Mouse (Mus musculus) retina, adult 2 months (tissue): ENCODE data around the gene Rtn4rl1.

ENCODE experiments used
- DNase-seq: peaks from one replicate; pipeline ENCODE4 v3.0.0-alpha.2; 2012; ENCODE audit warnings: low read depth, low spot score

The Rtn4rl1 gene

GRCm38 (mm10) chr11:75212876-75213275 is 19.3 kb downstream of the Rtn4rl1 start:
- DNase-seq: no peak

DNA sequence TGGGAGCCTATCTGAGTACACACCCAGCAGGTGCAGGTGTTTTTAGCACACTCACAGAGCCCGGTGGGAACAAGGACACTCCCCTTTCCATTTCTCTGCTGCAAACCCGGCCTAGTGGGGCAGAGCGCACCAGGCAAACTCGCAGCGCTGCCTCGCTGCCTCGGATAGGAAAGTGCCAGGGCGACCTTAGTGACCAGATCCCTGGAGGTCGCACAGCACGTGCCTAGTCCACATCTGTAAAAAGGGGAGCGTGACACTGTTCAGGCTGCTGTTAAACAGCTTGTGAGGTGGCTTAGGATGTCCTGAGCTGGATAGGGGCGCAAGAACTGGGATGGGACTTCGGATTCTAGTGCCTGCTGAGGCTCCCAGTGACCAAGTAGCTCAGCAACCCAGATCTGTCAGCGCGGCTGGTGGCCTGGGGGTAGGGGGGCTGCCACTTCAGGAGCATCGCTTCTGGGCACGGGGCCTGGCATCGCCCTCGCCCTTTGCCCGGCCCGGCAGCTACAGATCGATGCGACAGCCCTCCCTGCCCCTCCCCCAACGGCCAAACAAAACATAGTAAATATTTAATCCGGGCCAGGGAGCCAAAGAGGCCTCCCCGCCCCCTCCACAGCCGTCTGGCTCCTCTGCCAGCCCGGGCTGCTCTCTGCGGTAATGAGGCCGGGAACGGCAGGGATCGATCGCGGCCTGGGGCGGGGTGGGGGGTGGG is 19.9 kb downstream of the Rtn4rl1 start:
- no peak for DNase-seq

GRCm38 (mm10) chr11:75214081-75214950 is 20.7 kb downstream of the Rtn4rl1 start:
- no peak for DNase-seq

DNA sequence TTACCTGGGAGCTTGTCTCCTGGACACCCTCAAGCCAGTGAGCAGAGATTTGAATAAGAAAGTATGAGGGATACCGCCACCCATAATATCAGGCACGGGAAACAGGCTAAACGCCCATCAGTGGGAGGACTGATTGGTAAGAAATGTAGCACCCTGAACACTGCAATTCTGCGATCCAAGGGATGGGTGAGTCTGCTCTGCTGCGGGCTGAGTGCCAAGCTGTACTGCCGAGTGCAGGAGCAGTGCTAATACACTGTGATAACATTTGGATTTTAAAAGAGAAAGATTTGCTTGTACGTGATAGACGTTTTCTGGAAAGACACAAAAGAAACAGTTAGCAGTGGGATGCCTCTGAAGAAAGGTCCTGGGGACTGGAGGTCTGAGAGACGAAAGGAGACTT is 26.5 kb downstream of the Rtn4rl1 start:
- DNase-seq: no peak

DNA sequence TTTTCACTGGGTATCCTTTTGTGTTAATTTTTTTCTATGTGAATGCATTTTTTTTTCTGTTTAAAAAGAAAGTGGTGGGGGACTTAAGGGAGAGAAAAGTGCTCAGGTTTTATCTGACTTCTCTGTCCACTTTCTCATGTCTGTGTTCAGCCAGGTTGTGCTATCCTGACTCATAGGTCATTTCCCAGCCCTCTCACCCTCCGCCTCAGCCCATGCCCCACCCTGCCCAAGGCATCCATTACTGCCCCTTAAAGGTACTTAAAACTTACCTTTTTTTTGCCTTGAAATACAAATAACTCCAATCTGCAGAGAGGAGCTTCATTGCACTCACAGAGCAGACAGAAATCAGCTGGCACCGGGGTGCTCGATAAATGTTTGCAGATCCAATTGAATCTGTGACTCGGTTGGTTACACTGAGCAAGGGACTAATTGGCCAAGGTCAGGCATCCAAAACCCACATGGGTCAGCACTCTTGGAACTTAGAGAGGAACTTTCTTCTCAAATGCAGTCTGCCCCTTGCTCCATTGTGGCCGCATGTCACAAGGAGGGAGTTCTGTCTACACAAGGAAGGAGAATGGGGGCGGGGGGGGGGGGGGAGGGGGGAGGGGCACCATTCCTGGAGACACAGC is 27.0 kb downstream of the Rtn4rl1 start:
- no peak for DNase-seq

- DNase-seq: no peak
These were observed 30.5 kb downstream of the Rtn4rl1 start for GRCm38 (mm10) chr11:75224062-75224461.

- no peak for DNase-seq
These were observed 31.3 kb downstream of the Rtn4rl1 start for GRCm38 (mm10) chr11:75224835-75225234.

DNA sequence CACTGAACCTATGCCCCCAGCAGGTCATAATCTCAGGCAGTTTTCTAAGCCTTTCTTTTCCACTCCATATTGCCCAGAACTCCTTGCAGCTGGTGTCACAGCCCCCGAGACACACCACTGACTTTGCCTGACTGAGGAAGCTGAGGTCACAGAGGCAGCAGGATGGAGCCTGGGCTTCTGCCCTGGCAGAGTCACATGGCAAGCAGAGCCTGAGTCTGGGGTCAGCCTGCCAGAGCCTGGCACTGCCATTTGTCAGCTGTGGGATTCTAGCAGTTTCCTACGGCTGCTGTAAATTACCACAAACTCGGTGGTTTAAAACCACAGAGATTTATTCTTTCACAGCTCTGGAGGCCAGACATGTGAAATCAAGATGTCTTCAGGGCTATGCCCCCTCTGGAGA is 34.0 kb downstream of the Rtn4rl1 start:
- no peak for DNase-seq

DNA sequence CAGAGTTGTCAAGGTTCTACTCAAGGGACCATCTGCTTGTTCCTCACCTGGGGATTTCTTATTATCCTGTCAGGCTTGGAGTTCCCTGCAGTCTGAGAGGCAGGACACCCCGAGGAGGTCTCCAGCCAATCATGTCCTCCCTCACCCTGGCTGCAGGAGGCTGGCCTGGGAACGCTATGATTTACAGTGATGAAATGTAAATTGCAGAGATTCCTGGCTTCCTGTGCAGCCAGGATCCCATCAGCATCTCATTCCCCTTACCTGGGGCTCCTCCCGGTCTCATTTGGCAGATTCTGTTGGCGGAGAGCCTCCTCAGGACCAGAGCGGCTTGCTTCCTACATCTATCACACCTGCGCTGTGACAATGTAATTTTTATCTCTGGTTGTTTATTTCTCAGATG is 35.7 kb downstream of the Rtn4rl1 start:
- no peak for DNase-seq

- DNase-seq: no peak
These were observed 36.7 kb downstream of the Rtn4rl1 start for GRCm38 (mm10) chr11:75230272-75230760.

- no peak for DNase-seq
These were observed 38.2 kb downstream of the Rtn4rl1 start for GRCm38 (mm10) chr11:75231756-75232155.

- no peak for DNase-seq
These were observed 38.9 kb downstream of the Rtn4rl1 start for GRCm38 (mm10) chr11:75232434-75232833.

DNA sequence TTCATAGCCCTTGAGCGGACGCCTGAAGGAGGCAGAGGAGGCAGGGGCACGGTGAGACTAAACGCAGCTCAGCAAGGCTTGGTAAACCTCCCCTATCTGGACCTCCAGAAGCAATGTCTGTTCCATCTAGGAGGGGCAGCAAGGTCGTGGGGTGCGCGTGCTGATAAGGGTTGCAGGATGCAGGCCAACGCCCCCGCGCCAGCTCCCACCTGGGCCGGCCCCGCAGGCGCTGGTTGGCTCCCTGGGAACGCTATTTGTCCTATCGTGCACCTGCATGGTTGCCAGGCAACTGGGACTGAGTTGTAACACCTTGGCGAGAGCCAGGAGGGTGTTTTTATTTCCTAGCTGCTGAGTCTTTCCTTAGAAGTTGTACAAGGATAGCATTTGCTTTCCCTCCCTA is 41.2 kb downstream of the Rtn4rl1 start:
- DNase-seq: no peak

DNA sequence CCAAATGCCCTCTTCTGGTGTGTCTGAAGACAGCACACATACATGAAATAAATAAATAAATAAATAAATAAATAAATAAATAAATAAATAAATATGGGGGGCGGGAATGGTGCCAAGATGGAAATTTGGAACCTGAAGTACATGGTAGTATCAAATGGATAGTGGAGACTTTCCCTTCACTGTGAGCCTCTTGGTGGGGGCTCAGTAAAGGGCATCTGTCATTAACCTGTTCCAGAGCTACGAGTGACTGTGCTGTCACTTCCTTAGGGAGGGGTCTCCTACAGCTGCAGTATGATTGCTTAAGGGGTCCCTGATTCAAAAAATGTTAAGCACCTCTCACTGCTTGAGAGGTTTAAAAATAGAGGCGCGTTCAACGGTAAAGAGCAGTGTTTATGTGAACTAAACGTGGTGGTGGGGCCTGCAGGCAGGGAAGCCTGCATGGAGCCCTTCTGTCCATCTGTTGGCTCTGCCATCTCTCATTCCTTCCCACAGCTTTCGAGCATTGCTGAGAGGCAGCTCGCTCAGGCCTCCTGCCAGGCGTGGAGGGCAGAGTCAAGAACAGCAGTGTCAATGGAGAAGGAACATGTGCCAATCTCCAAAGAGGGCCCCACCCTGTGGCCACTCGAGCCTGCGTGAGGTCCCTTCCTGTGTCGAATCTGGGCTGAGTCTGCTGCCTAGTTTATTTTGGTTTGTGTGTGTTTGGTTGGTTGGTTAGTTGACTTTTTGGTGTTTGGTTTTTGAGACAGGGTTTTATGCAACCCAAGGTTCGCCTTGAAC is 46.8 kb downstream of the Rtn4rl1 start:
- DNase-seq: no peak

GRCm38 (mm10) chr11:75242710-75243255 is 49.2 kb downstream of the Rtn4rl1 start:
- no peak for DNase-seq

GRCm38 (mm10) chr11:75244368-75245275 is 51.0 kb downstream of the Rtn4rl1 start:
- no peak for DNase-seq

DNA sequence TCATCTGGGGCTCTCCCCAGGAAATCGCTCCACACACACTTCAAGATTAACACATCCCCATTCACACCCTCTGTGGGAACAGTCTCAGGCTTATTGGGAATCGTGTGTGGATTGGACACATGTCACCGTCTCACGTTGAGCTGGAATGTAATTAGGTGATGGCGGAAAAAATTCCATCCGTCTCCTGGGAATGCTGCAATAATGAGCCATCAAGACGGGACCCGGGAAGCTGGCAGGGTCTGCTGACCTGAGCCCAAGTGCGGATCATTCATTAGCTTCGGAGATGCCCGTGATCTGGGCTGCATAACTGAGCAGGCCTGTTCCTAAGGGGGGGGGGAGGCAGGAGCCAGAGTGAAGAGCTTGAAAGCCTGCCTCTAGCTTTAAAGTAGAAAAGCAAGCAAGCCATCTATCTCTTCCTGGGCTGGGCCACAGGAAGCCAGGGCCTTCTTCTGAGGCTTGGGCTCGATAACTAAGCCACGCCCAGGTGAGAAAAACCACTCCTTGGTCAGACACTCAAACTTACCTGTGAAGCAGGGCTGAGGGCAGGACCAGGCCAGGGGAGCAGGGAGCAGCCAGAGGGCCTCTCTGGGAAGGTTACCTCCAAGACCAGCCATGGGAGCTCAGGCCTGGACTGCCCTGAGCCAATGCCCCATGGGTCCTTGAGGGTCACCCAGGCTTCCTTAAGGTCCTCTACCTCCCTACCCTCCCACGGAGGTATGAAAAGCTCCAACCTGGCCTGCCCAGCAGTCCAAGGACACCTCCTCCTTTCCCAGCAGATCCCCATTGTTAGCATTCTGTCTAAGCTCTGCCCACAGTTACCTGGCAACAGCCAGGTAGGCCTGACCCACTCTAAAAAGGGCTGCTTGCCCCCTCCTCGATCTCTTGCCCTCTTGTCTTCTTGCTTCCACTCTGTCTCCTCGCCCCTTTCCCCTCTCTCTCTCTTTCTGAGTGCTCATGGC is 52.1 kb downstream of the Rtn4rl1 start:
- no peak for DNase-seq

GRCm38 (mm10) chr11:75246589-75246988 is 53.0 kb downstream of the Rtn4rl1 start:
- no peak for DNase-seq

DNA sequence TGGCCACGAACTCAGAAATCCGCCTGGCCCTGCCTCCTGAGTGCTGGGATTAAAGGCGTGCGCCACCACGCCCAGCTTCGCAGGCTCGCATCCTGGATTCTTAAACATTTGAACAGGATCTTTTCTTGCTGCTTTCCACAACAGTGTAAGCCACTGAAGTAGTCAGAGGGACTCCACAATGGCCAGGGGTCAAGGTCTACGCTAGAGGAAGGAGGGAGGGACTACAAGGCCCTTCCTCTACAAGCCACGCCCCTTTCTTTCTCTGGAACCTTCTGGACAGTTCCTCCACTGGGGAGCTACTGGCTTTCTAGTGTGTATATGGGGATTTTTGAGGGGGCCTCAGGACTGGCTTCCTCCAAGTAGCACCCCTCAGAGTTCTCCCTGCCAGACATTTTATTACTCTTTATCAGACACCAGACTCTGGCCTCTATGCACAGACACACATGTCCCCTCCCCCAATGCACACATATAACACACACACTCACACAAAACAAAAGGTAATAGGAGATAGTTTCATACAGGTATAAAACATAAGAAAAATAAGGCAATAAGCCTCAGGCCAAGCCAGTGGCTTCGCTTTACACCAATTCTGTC is 53.7 kb downstream of the Rtn4rl1 start:
- no peak for DNase-seq
